Mouse (Mus musculus): ENCODE data around the gene Gm9972. TPM values are rescaled to one million over a fixed set of nuclear protein-coding genes. Genes with fewer than 3 reads are reported as not detected.

Gm9972 gene
- 0.36 and 0.44 TPM in 2 replicates for polyA plus RNA-seq (2015; fragmentation: Nextera tagmentation; extraction: Ambion mirVana)

DNA sequence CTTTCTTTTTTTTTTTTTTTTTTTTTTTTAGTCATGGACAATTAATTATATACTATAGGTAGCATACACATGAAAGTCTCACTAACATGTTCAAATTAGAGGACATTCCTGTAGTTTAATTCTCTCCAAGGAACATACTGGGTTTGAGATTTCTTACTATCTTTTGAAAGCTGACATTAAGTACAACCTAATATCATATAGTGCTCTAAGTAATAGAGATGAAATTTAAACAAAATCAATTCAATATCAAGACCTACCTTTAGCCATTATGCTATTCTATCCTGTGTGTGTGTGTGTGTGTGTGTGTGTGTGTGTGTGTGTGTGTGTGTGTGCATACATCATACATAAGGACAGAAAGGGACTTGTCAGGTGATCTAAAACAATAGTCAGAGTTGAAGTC, at the start of gene Gm9972:
Gm9972 (plus strand) TSS at position 301 of the 400 bp plus-strand sequence.
- no peak for ATAC-seq (ENCODE audit: insufficient read depth, low FRiP score)
- Histone ChIP-seq H3K36me3 (ENCODE audit: control insufficient read depth, insufficient read depth, low read length) (no peaks in the 10 kb centered on the region), H3K4me1 (ENCODE audit: control insufficient read depth, insufficient read depth, low read length) (no peaks in the 10 kb centered on the region), H3K4me2 (ENCODE audit: low read depth, low read length) (no peak within 1 kb of the TSS), H3K9ac (ENCODE audit: low read length) (no peak within 1 kb of the TSS), H3K27me3 (ENCODE audit: control insufficient read depth, insufficient read depth, low read length) (no peaks in the 10 kb centered on the region), H3K27ac (ENCODE audit: low read length) (no peak within 1 kb of the TSS), H3K9me3 (replicated peaks; ENCODE audit: control insufficient read depth, low read length) (no peaks in the 10 kb centered on the region), H3K4me3 (replicated peaks; ENCODE audit: low read length) (no peak within 1 kb of the TSS)

DNA sequence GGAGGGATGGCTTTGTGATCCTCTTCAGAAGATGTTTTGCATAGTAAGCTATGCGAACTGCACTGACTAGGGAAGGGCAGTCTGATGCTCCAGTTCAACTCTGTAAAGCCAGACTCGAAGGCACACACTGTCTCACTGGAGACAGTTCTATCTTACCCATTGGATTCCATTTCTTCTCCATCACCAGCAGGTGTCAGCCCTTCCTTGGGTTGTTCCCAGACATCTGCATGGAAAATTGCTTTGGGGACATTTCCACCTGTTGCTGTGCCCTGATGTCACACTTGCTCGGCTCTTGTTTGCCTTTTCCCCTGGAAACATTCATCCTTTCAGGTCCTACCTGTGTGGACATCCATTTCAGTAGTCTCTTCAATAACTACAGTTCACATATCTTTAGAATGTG, 36.4 kb upstream of the Gm9972 start:
- 42% methylated on average over 3 of the region's 3 CpGs for WGBS
- ATAC-seq (ENCODE audit: insufficient read depth, low FRiP score) = no peak

DNA sequence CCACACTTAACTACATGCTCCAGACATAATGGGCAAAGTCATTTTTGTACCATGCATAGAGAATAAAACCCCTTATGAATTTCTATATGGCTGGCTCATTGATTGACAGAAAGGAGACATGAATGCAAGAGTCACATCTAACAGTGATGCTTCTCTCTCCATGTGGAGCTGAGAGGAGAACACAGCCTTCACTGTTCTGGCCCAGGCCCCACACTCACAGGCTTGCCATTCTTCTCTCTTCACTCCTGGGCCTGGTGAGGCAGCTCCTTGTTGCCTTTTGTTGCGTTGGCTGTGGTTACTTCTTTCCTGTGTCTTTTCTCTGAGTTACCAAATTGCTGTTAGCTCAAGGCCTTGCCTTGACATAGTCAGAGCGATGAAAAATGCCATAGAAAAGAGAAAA, 23.6 kb upstream of the Gm9972 start:
- Histone ChIP-seq H3K4me1 (ENCODE audit: control insufficient read depth, insufficient read depth, low read length) (no peaks in the 10 kb centered on the region), H3K9me3 (replicated peaks; ENCODE audit: control insufficient read depth, low read length) (no peaks in the 10 kb centered on the region), H3K27me3 (ENCODE audit: control insufficient read depth, insufficient read depth, low read length) (no peaks in the 10 kb centered on the region), H3K36me3 (ENCODE audit: control insufficient read depth, insufficient read depth, low read length) (no peaks in the 10 kb centered on the region), H3K9ac (ENCODE audit: low read length) (no peak overlapping the region), H3K27ac (ENCODE audit: low read length) (no peak overlapping the region), H3K4me3 (replicated peaks; ENCODE audit: low read length) (no peak overlapping the region), H3K4me2 (ENCODE audit: low read depth, low read length) (no peak overlapping the region)
- WGBS = 75% methylated on average over 2 of the region's 2 CpGs
- ATAC-seq (ENCODE audit: insufficient read depth, low FRiP score) = no peak

More for the DNA sequence above, 36.4 kb upstream of the Gm9972 start:
- no peak overlapping the region for H3K27ac ChIP-seq (ENCODE audit: low read length)
- no peaks in the 10 kb centered on the region for H3K4me1 ChIP-seq (ENCODE audit: control insufficient read depth, insufficient read depth, low read length)
- H3K36me3 ChIP-seq (ENCODE audit: control insufficient read depth, insufficient read depth, low read length) = no peaks in the 10 kb centered on the region
- no peak overlapping the region for H3K4me3 ChIP-seq (replicated peaks; ENCODE audit: low read length)
- no peaks in the 10 kb centered on the region for H3K27me3 ChIP-seq (ENCODE audit: control insufficient read depth, insufficient read depth, low read length)
- no peak overlapping the region for H3K4me2 ChIP-seq (ENCODE audit: low read depth, low read length)
- no peak overlapping the region for H3K9ac ChIP-seq (ENCODE audit: low read length)
- no peaks in the 10 kb centered on the region for H3K9me3 ChIP-seq (replicated peaks; ENCODE audit: control insufficient read depth, low read length)

DNA sequence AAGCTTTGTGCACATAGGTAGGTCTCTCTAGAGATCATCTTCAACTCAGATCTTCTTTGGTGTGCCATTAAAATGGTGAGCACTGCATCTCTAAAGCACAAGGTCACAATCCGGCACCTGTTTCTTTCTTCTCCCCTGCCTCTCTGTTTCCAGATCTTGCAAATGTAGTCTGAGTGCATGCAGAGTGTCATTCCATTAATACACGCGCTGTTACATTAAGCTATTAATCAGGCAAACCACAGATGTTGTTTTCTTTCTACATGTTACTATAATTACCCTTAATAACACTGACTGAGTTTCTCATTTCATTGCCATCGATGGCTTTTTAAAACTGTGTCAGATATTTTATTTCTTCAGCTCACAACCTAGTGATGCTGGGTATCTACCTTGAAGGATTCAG, 22.6 kb upstream of the Gm9972 start:
- no peak overlapping the region for H3K27ac ChIP-seq (ENCODE audit: low read length)
- no peaks in the 10 kb centered on the region for H3K27me3 ChIP-seq (ENCODE audit: control insufficient read depth, insufficient read depth, low read length)
- no peaks in the 10 kb centered on the region for H3K4me1 ChIP-seq (ENCODE audit: control insufficient read depth, insufficient read depth, low read length)
- no peaks in the 10 kb centered on the region for H3K9me3 ChIP-seq (replicated peaks; ENCODE audit: control insufficient read depth, low read length)
- no peaks in the 10 kb centered on the region for H3K36me3 ChIP-seq (ENCODE audit: control insufficient read depth, insufficient read depth, low read length)
- ATAC-seq (ENCODE audit: insufficient read depth, low FRiP score) = no peak
- no peak overlapping the region for H3K4me3 ChIP-seq (replicated peaks; ENCODE audit: low read length)
- 78% methylated on average over 4 of the region's 4 CpGs for WGBS
- no peak overlapping the region for H3K9ac ChIP-seq (ENCODE audit: low read length)
- H3K4me2 ChIP-seq (ENCODE audit: low read depth, low read length) = no peak overlapping the region

DNA sequence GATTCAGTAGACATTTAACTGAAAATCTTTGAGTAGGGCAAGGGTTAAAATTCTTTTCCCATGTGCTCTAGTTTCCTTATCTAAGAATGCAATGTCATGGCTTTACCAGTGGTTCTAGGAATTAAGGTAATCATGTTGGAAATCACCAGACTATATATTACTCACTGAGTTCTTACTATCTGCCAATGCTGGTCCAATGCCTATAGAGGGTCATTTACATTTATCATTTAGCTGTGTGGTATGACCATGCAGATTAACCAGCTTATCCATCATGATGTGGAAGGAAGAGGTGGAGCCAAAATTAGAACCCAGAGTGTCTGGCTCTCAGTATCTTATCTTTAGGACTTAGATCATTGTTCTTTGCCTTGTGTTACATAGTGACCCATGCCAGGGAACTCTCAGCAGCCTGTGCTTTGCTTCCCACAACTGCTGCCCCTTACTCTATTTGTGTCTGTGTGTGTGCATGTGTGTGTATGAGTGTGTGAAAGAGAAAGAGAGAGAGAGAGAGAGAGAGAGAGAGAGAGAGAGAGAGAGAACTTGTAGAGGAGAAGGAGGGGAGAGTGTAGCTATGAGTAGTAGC, 12.3 kb upstream of the Gm9972 start:
- Histone ChIP-seq H3K9ac (ENCODE audit: low read length) (no peak overlapping the region), H3K27me3 (ENCODE audit: control insufficient read depth, insufficient read depth, low read length) (no peaks in the 10 kb centered on the region), H3K4me2 (ENCODE audit: low read depth, low read length) (no peak overlapping the region), H3K36me3 (ENCODE audit: control insufficient read depth, insufficient read depth, low read length) (no peaks in the 10 kb centered on the region), H3K9me3 (replicated peaks; ENCODE audit: control insufficient read depth, low read length) (no peaks in the 10 kb centered on the region), H3K4me1 (ENCODE audit: control insufficient read depth, insufficient read depth, low read length) (no peaks in the 10 kb centered on the region), H3K4me3 (replicated peaks; ENCODE audit: low read length) (no peak overlapping the region), H3K27ac (ENCODE audit: low read length) (no peak overlapping the region)
- no peak for ATAC-seq (ENCODE audit: insufficient read depth, low FRiP score)

DNA sequence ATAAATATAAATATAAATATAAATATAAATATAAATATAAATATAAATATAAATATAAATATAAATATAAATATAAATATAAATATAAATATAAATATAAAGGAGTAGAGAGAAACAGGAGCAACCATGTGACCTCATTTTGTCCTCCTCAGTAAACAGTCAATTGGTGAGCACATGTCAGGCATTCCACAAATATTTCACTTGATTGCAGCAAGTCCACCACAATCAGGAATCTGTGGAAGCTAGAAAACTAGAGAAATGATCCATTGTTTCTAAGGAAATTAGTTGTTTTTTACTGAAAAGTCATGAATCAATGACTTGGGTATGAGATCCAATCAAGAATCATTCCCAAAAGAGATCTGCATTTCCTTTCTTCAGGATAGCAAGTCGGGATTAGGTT, 5.7 kb upstream of the Gm9972 start:
- H3K9ac ChIP-seq (ENCODE audit: low read length) = no peak overlapping the region
- no peak for ATAC-seq (ENCODE audit: insufficient read depth, low FRiP score)
- H3K27ac ChIP-seq (ENCODE audit: low read length) = no peak overlapping the region
- H3K4me1 ChIP-seq (ENCODE audit: control insufficient read depth, insufficient read depth, low read length) = no peaks in the 10 kb centered on the region
- H3K9me3 ChIP-seq (replicated peaks; ENCODE audit: control insufficient read depth, low read length) = no peaks in the 10 kb centered on the region
- no peaks in the 10 kb centered on the region for H3K27me3 ChIP-seq (ENCODE audit: control insufficient read depth, insufficient read depth, low read length)
- no peaks in the 10 kb centered on the region for H3K36me3 ChIP-seq (ENCODE audit: control insufficient read depth, insufficient read depth, low read length)
- H3K4me3 ChIP-seq (replicated peaks; ENCODE audit: low read length) = no peak overlapping the region
- no peak overlapping the region for H3K4me2 ChIP-seq (ENCODE audit: low read depth, low read length)
- 77% methylated on average over 1 of the region's 1 CpGs for WGBS

DNA sequence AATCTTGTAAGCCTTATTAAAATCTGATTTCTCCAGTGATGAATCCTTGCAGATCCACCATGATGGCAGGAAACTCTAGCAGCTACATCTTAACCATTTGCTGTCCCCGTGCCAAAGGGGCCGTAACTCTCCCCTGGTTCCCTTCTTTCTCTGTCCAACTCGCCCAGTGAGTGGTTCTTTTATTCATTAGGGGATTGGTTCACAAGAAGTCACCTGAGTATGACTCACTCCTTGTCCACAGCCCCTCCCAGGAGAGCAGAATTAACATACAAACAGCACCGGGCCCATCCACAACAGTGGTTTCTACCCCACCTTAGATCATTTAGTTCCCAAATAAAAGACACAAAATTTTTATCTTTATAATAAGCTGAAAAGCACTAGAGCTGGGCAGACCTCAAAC, 3.4 kb upstream of the Gm9972 start:
- 75% methylated on average over 4 of the region's 4 CpGs for whole genome bisulfite sequencing
- H3K4me1 ChIP-seq (ENCODE audit: control insufficient read depth, insufficient read depth, low read length) = no peaks in the 10 kb centered on the region
- H3K27me3 ChIP-seq (ENCODE audit: control insufficient read depth, insufficient read depth, low read length) = no peaks in the 10 kb centered on the region

DNA sequence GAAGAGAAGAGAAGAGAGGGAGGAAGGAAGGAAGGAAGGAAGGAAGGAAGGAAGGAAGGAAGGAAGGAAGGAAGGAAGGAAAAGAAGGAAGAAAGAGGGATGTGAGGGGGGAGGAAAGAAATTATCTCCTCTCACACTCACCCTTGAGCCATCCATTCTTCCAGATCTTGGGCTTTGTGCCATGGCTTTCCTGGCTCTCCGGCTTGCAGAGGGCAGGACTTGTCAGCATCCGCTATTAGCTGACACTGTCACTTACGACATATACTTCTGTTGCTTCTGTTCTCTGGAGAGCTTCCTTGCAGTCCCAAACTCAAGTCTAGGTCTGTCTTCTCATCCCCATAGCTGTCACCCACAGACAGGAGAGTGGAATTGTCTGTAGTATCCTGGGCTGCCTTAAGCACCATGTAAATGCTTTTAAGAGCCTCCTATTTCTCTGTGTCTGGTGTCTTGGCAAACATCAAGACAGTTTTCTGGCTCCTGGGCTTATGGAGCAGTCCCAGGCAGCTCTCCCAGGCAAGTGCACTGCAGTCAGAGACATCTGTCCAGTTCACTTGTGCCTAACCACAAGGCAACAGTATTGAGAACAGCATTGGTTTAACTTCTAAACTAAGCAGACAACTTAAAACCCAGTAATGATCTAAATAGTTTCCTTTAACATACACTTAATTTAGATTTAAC, 10.5 kb downstream of the Gm9972 start:
- H3K4me2 ChIP-seq (ENCODE audit: low read depth, low read length) = no peak overlapping the region
- no peaks in the 10 kb centered on the region for H3K9me3 ChIP-seq (replicated peaks; ENCODE audit: control insufficient read depth, low read length)
- no peak overlapping the region for H3K9ac ChIP-seq (ENCODE audit: low read length)
- no peaks in the 10 kb centered on the region for H3K36me3 ChIP-seq (ENCODE audit: control insufficient read depth, insufficient read depth, low read length)
- H3K4me3 ChIP-seq (replicated peaks; ENCODE audit: low read length) = no peak overlapping the region
- 79% methylated on average over 3 of the region's 3 CpGs for WGBS
- H3K27ac ChIP-seq (ENCODE audit: low read length) = no peak overlapping the region
- H3K4me1 ChIP-seq (ENCODE audit: control insufficient read depth, insufficient read depth, low read length) = no peaks in the 10 kb centered on the region
- no peak for ATAC-seq (ENCODE audit: insufficient read depth, low FRiP score)
- no peaks in the 10 kb centered on the region for H3K27me3 ChIP-seq (ENCODE audit: control insufficient read depth, insufficient read depth, low read length)

More for the DNA sequence above, 3.4 kb upstream of the Gm9972 start:
- Histone ChIP-seq H3K9me3 (replicated peaks; ENCODE audit: control insufficient read depth, low read length) (no peaks in the 10 kb centered on the region), H3K9ac (ENCODE audit: low read length) (no peak overlapping the region), H3K36me3 (ENCODE audit: control insufficient read depth, insufficient read depth, low read length) (no peaks in the 10 kb centered on the region), H3K4me3 (replicated peaks; ENCODE audit: low read length) (no peak overlapping the region), H3K4me2 (ENCODE audit: low read depth, low read length) (no peak overlapping the region), H3K27ac (ENCODE audit: low read length) (no peak overlapping the region)
- no peak for ATAC-seq (ENCODE audit: insufficient read depth, low FRiP score)

DNA sequence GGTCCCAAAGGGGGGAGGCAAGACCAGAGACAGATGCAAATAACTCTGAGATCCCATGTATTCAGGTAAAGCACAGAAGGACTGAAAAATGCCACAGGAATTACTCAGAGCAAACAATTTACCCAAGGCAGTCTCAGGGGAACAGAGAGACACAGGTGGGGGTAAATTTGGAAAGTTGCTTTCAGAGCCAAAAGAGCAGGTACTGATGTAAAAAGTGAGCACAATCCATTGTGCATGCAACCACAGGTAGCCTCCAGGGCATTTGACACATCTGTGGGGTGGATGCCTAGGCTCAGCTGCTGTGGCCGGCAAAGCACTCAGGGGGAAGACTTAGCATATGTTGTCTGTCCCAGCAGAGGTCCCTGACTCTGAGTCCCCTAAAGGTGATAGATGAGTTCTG, 13.8 kb downstream of the Gm9972 start:
- no peaks in the 10 kb centered on the region for H3K9me3 ChIP-seq (replicated peaks; ENCODE audit: control insufficient read depth, low read length)
- 43% methylated on average over 1 of the region's 1 CpGs for WGBS
- H3K9ac ChIP-seq (ENCODE audit: low read length) = no peak overlapping the region

More for the DNA sequence above, 13.8 kb downstream of the Gm9972 start:
- no peak for ATAC-seq (ENCODE audit: insufficient read depth, low FRiP score)
- Histone ChIP-seq H3K4me3 (replicated peaks; ENCODE audit: low read length) (no peak overlapping the region), H3K36me3 (ENCODE audit: control insufficient read depth, insufficient read depth, low read length) (no peaks in the 10 kb centered on the region), H3K27ac (ENCODE audit: low read length) (no peak overlapping the region), H3K4me2 (ENCODE audit: low read depth, low read length) (no peak overlapping the region), H3K4me1 (ENCODE audit: control insufficient read depth, insufficient read depth, low read length) (no peaks in the 10 kb centered on the region), H3K27me3 (ENCODE audit: control insufficient read depth, insufficient read depth, low read length) (no peaks in the 10 kb centered on the region)

Data from stomach, embryonic 16.5 days (tissue).